Mouse (Mus musculus) MEL (cell line): ENCODE data around the gene Ankrd54. TPM values are rescaled to one million over a fixed set of nuclear protein-coding genes. Genes with fewer than 3 reads are reported as not detected.

ENCODE experiments used
- DNase-seq: peaks from one replicate; pipeline ENCODE4 v3.0.0; 2011; ENCODE audit warnings: low read depth, low spot score
- H3K27ac ChIP-seq: 2 replicates; pipeline ENCODE4 v1.5.1; 2012; ENCODE audit warnings: low read depth, mild to moderate bottlenecking, control low read depth, low read length, moderate library complexity; ENCODE audit not compliant: control insufficient read depth
- H3K27me3 ChIP-seq, 2 experiments: fragments of 150-350 bp in 1 of 2; sonication (generic) in 1 of 2; 2 replicates each; pipeline ENCODE4 v1.6.1; 2012; ENCODE audit warnings: low read length in 2 of 2, mild to moderate bottlenecking in 2 of 2, improper control_type of control experiment in 1 of 2, moderate library complexity in 1 of 2; ENCODE audit not compliant: insufficient read depth in 2 of 2, control insufficient read depth in 1 of 2
- H3K36me3 ChIP-seq, 2 experiments: 2 replicates each; pipeline ENCODE4 v1.6.1; 2012 to 2014; ENCODE audit warnings: low read length in 2 of 2, improper control_type of control experiment in 1 of 2, inconsistent platforms in 1 of 2, mild to moderate bottlenecking in 1 of 2; ENCODE audit not compliant: insufficient read depth in 2 of 2, control insufficient read depth in 1 of 2
- H3K4me1 ChIP-seq, 2 experiments: fragments of 150-350 bp in 1 of 2; sonication (generic) in 1 of 2; 2 replicates each; pipeline ENCODE4 v1.6.1; 2012; ENCODE audit warnings: low read length in 2 of 2, improper control_type of control experiment in 1 of 2, mild to moderate bottlenecking in 1 of 2; ENCODE audit not compliant: insufficient read depth in 2 of 2, control insufficient read depth in 1 of 2
- H3K4me3 ChIP-seq, 2 experiments: fragments of 150-350 bp in 1 of 2; sonication (generic) in 1 of 2; 2 replicates each; pipeline ENCODE4 v1.5.1; 2012; ENCODE audit warnings: low read depth in 2 of 2, low read length in 2 of 2, mild to moderate bottlenecking in 2 of 2, moderate library complexity in 2 of 2, control low read depth in 1 of 2, improper control_type of control experiment in 1 of 2; ENCODE audit not compliant: control insufficient read depth in 1 of 2, insufficient read depth in 1 of 2
- H3K79me2 ChIP-seq: 2 replicates; pipeline ENCODE4 v1.6.1; 2012; ENCODE audit warnings: mild to moderate bottlenecking, low read length, moderate library complexity; ENCODE audit not compliant: control insufficient read depth, poor library complexity, insufficient read depth
- H3K9ac ChIP-seq: 2 replicates; pipeline ENCODE4 v1.6.1; 2012; ENCODE audit warnings: low read depth, mild to moderate bottlenecking, control low read depth, low read length, moderate library complexity; ENCODE audit not compliant: control insufficient read depth, poor library complexity, severe bottlenecking
- H3K9me3 ChIP-seq: fragments of 150-350 bp; sonication (generic); replicated peaks from 2 replicates; pipeline ENCODE4 v1.6.1; 2012; ENCODE audit warnings: mild to moderate bottlenecking, low read length, improper control_type of control experiment, moderate library complexity; ENCODE audit not compliant: insufficient read depth
- BHLHE40 ChIP-seq: IDR thresholded peaks from 2 replicates; pipeline ENCODE4 v1.6.1; 2012; ENCODE audit warnings: low read depth, mild to moderate bottlenecking, inconsistent platforms, low read length, improper control_type of control experiment, borderline replicate concordance
- CHD2 ChIP-seq: IDR thresholded peaks from 2 replicates; pipeline ENCODE4 v1.6.1; 2011; ENCODE audit warnings: low read length, improper control_type of control experiment
- CTCF ChIP-seq, 3 experiments: IDR thresholded peaks in 2 of 3; conservative IDR thresholded peaks in 1 of 3; 2 replicates each; pipeline ENCODE4 v1.5.1; 2011 to 2012; ENCODE audit warnings: low read length in 3 of 3, low read depth in 2 of 3, mild to moderate bottlenecking in 2 of 3, improper control_type of control experiment in 1 of 3, inconsistent platforms in 1 of 3, mixed read lengths in 1 of 3, moderate library complexity in 1 of 3; ENCODE audit not compliant: control insufficient read depth in 1 of 3, insufficient read depth in 1 of 3, poor library complexity in 1 of 3, severe bottlenecking in 1 of 3
- E2F4 ChIP-seq: IDR thresholded peaks from 2 replicates; pipeline ENCODE4 v1.6.1; 2011; ENCODE audit warnings: low read depth, low read length, improper control_type of control experiment, borderline replicate concordance
- ELF1 ChIP-seq: IDR thresholded peaks from 2 replicates; pipeline ENCODE4 v1.6.1; 2014; ENCODE audit warnings: low read depth, mild to moderate bottlenecking, inconsistent platforms, low read length, improper control_type of control experiment, moderate library complexity
- EP300 ChIP-seq, 2 experiments: IDR thresholded peaks; 2 replicates each; pipeline ENCODE4 v1.6.1; 2011; ENCODE audit warnings: improper control_type of control experiment in 2 of 2, low read length in 2 of 2, low read depth in 1 of 2, mild to moderate bottlenecking in 1 of 2
- ETS1 ChIP-seq: IDR thresholded peaks from 2 replicates; pipeline ENCODE4 v1.6.1; 2012; ENCODE audit warnings: low read depth, mild to moderate bottlenecking, inconsistent platforms, low read length, improper control_type of control experiment, moderate library complexity
- GABPA ChIP-seq: IDR thresholded peaks from 2 replicates; pipeline ENCODE4 v1.6.1; 2012; ENCODE audit warnings: low read depth, mild to moderate bottlenecking, inconsistent platforms, low read length, improper control_type of control experiment, moderate library complexity
- JUND ChIP-seq: IDR thresholded peaks from 2 replicates; pipeline ENCODE4 v1.6.1; 2011; ENCODE audit warnings: low read depth, mild to moderate bottlenecking, improper control_type of control experiment, low read length
- KAT2A ChIP-seq: conservative IDR thresholded peaks from 2 replicates; pipeline ENCODE4 v1.6.1; 2012; ENCODE audit warnings: low read depth, low read length, improper control_type of control experiment, inconsistent platforms
- MAFK ChIP-seq: IDR thresholded peaks from 2 replicates; pipeline ENCODE4 v1.6.1; 2011; ENCODE audit warnings: low read depth, mild to moderate bottlenecking, low read length, improper control_type of control experiment, borderline replicate concordance
- MAX ChIP-seq: IDR thresholded peaks from 2 replicates; pipeline ENCODE4 v1.6.1; 2011; ENCODE audit warnings: low read length, improper control_type of control experiment
- MAZ ChIP-seq: IDR thresholded peaks from 2 replicates; pipeline ENCODE4 v1.6.1; 2012; ENCODE audit warnings: low read depth, mild to moderate bottlenecking, inconsistent platforms, low read length, improper control_type of control experiment
- MEF2A ChIP-seq: IDR thresholded peaks from 2 replicates; pipeline ENCODE4 v1.6.1; 2014; ENCODE audit warnings: low read depth, mild to moderate bottlenecking, inconsistent platforms, low read length, improper control_type of control experiment; ENCODE audit not compliant: poor library complexity, insufficient replicate concordance, severe bottlenecking; ENCODE audit errors: extremely low read depth
- MXI1 ChIP-seq: IDR thresholded peaks from 2 replicates; pipeline ENCODE4 v1.6.1; 2011; ENCODE audit warnings: mild to moderate bottlenecking, low read depth, low read length, improper control_type of control experiment
- MYB ChIP-seq: IDR thresholded peaks from 2 replicates; pipeline ENCODE4 v1.6.1; 2011; ENCODE audit warnings: mild to moderate bottlenecking, low read depth, low read length, improper control_type of control experiment
- MYC ChIP-seq: IDR thresholded peaks from 2 replicates; pipeline ENCODE4 v1.6.1; 2011; ENCODE audit warnings: low read depth, mild to moderate bottlenecking, low read length, improper control_type of control experiment, moderate library complexity
- NELFE ChIP-seq: IDR thresholded peaks from 2 replicates; pipeline ENCODE4 v1.6.1; 2011; ENCODE audit warnings: low read depth, low read length, improper control_type of control experiment
- NRF1 ChIP-seq: IDR thresholded peaks from 2 replicates; pipeline ENCODE4 v1.6.1; 2014; ENCODE audit warnings: low read depth, mild to moderate bottlenecking, inconsistent platforms, low read length, improper control_type of control experiment, moderate library complexity; ENCODE audit not compliant: poor library complexity, insufficient read depth, severe bottlenecking
- POLR2A ChIP-seq, 2 experiments: IDR thresholded peaks; 2 replicates each; pipeline ENCODE4 v1.6.1; 2011 to 2012; ENCODE audit warnings: low read length in 2 of 2, mild to moderate bottlenecking in 2 of 2, control low read depth in 1 of 2, improper control_type of control experiment in 1 of 2, low read depth in 1 of 2, moderate library complexity in 1 of 2; ENCODE audit not compliant: control insufficient read depth in 1 of 2, insufficient read depth in 1 of 2, poor library complexity in 1 of 2
- POLR2AphosphoS2 ChIP-seq: IDR thresholded peaks from 2 replicates; pipeline ENCODE4 v1.6.1; 2011; ENCODE audit warnings: low read length, improper control_type of control experiment
- POLR2AphosphoS5 ChIP-seq: IDR thresholded peaks from 2 replicates; pipeline ENCODE4 v1.6.1; 2012; ENCODE audit warnings: low read depth, borderline replicate concordance, mild to moderate bottlenecking, inconsistent platforms, low read length, moderate library complexity, mixed read lengths
- RCOR1 ChIP-seq: IDR thresholded peaks from 2 replicates; pipeline ENCODE4 v1.6.1; 2012; ENCODE audit warnings: low read depth, mild to moderate bottlenecking, inconsistent platforms, low read length, improper control_type of control experiment
- SIN3A ChIP-seq: IDR thresholded peaks from 2 replicates; pipeline ENCODE4 v1.6.1; 2012; ENCODE audit warnings: low read length, improper control_type of control experiment, inconsistent platforms
- TBP ChIP-seq: IDR thresholded peaks from 2 replicates; pipeline ENCODE4 v1.8.0; 2011; ENCODE audit warnings: low read depth, low read length, improper control_type of control experiment
- UBTF ChIP-seq: IDR thresholded peaks from 2 replicates; pipeline ENCODE4 v1.6.1; 2012; ENCODE audit warnings: low read depth, mild to moderate bottlenecking, inconsistent platforms, low read length, improper control_type of control experiment, moderate library complexity, borderline replicate concordance; ENCODE audit not compliant: insufficient read depth
- USF1 ChIP-seq: IDR thresholded peaks from 2 replicates; pipeline ENCODE4 v1.6.1; 2014; ENCODE audit warnings: low read depth, mild to moderate bottlenecking, inconsistent platforms, low read length, improper control_type of control experiment, moderate library complexity
- USF2 ChIP-seq, 2 experiments: IDR thresholded peaks; 2 replicates each; pipeline ENCODE4 v1.6.1; 2011 to 2012; ENCODE audit warnings: improper control_type of control experiment in 2 of 2, low read length in 2 of 2, borderline replicate concordance in 1 of 2, inconsistent platforms in 1 of 2, low read depth in 1 of 2, mild to moderate bottlenecking in 1 of 2; ENCODE audit not compliant: insufficient read depth in 1 of 2
- ZC3H11A ChIP-seq: IDR thresholded peaks from 2 replicates; pipeline ENCODE4 v1.6.1; 2012; ENCODE audit warnings: low read depth, mild to moderate bottlenecking, inconsistent platforms, low read length, improper control_type of control experiment
- ZKSCAN1 ChIP-seq: IDR thresholded peaks from 2 replicates; pipeline ENCODE4 v1.6.1; 2012; ENCODE audit warnings: low read depth, mild to moderate bottlenecking, inconsistent platforms, low read length, improper control_type of control experiment, moderate library complexity
- ZNF384 ChIP-seq: IDR thresholded peaks from 2 replicates; pipeline ENCODE4 v1.6.1; 2012; ENCODE audit warnings: low read depth, mild to moderate bottlenecking, inconsistent platforms, low read length, improper control_type of control experiment
- polyA plus RNA-seq, 2 experiments: library from polyadenylated mRNA; stranded (reverse) in 1 of 2; unstranded in 1 of 2; fragments of >175 nt in 1 of 2; fragments of >200 nt in 1 of 2; gene quantifications; 2 replicates each; pipeline versions ENCODE4 v1.2.1 to v1.2.4; 2012; ENCODE audit warnings: low replicate concordance in 2 of 2, low read depth in 1 of 2; ENCODE audit not compliant: insufficient read length in 2 of 2, insufficient read depth in 1 of 2, missing spikeins in 1 of 2
- total RNA-seq: library from RNA; depleted of rRNA; stranded (reverse); fragments of 300-350 nt; gene quantifications from 2 replicates; pipeline ENCODE4 v1.2.3, GENCODE M21; 2012

The Ankrd54 gene
- total and polyA plus RNA-seq, 3 experiments = 42.3 to 62.2 TPM; not detected in 1

GRCm38 (mm10) chr15:79028823-79029484 is 33.7 kb downstream of the Ankrd54 start (continued):
- no peak for TF ChIP-seq ETS1
- no peak for TF ChIP-seq EP300 (IDR thresholded peaks at IDR 0.05; ENCODE audit: low read depth in 1 of 2, low read length in 2 of 2)
- peak; percentile 16; the same call in 1 of the 2 replicates for TF ChIP-seq MAX
- no peak for TF ChIP-seq MAFK
- 0 out of 2 replicates have a peak, but pooled peaks have one; percentile 4 for TF ChIP-seq MXI1
- no peak for TF ChIP-seq CTCF (IDR thresholded peaks at IDR 0.05 in 2 of 3, conservative IDR thresholded peaks at IDR 0.05 in 1 of 3; ENCODE audit: control insufficient read depth in 1 of 3, insufficient read depth in 1 of 3, low read depth in 2 of 3, low read length in 3 of 3, poor library complexity in 1 of 3, severe bottlenecking in 1 of 3)
- TF ChIP-seq ZNF384 = no peak
- no peak for TF ChIP-seq KAT2A
- TF ChIP-seq USF2 (IDR thresholded peaks at IDR 0.05; ENCODE audit: borderline replicate concordance in 1 of 2, insufficient read depth in 1 of 2, low read depth in 1 of 2, low read length in 2 of 2) = no peak
- TF ChIP-seq POLR2AphosphoS5 = no peak

DNA sequence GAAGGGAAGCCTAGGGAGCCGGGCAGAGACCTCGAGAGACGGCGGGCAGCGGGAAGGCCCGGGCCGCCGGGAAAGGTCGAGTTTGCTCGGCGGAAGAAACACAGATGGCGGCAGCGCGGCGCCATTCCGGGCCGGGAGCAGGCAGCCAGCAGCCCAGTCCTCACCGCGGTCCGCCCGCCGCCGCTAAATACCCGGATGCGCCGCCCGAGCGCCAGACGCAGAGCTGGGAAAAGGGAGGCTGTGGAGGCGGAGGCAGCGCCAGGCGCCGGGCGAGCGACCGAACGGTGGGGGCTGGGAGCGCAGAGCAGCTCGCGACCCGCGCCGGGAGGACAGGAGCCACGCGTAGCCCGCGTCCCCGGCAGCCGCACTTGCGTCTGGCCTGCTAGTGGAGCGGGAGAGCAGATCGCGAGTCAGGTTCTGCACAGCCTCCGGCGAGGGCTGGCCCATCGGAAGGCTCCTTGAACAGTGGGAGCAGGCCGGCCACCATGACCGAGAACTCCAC is 34.4 kb downstream of the Ankrd54 start, which contains the start of gene H1f0:
H1f0 (plus strand) TSS at position 214 of the 502 bp plus-strand sequence.
- DNase-seq = peak; percentile 89
- H3K79me2 ChIP-seq = peaks cover 7% of the 10 kb centered on the region; the same call in 1 of the 2 replicates
- H3K4me3 ChIP-seq = peak within 1 kb of the TSS; percentile 58 to 75
- H3K4me1 ChIP-seq = peaks cover 0 to 17% of the 10 kb centered on the region in 2 experiments; a peak in 2 of 4 replicates
- no peaks in the 10 kb centered on the region for H3K9me3 ChIP-seq
- peak within 1 kb of the TSS; percentile 89 for H3K9ac ChIP-seq
- H3K27me3 ChIP-seq = no peaks in the 10 kb centered on the region; a peak in 1 of 4 replicates
- H3K36me3 ChIP-seq = peaks cover 0 to 6% of the 10 kb centered on the region in 2 experiments; a peak in 1 of 4 replicates
- H3K27ac ChIP-seq = peak within 1 kb of the TSS; percentile 34
- TF ChIP-seq MEF2A (no peak), E2F4 (no peak), GABPA (no peak), ELF1 (0 out of 2 replicates have a peak, but pooled peaks have one; percentile 57), POLR2AphosphoS5 (no peak), CTCF (IDR thresholded peaks at IDR 0.05 in 2 of 3, conservative IDR thresholded peaks at IDR 0.05 in 1 of 3; ENCODE audit: control insufficient read depth in 1 of 3, insufficient read depth in 1 of 3, low read depth in 2 of 3, low read length in 3 of 3, poor library complexity in 1 of 3, severe bottlenecking in 1 of 3) (no peak), UBTF (peak; percentile 88; the same call in 1 of the 2 replicates), BHLHE40 (no peak), NRF1 (no peak), NELFE (peak; percentile 81), ZKSCAN1 (no peak), MAZ (no peak), SIN3A (no peak; the same call in 1 of the 2 replicates), MYB (no peak), MXI1 (peak; percentile 51), TBP (0 out of 2 replicates have a peak, but pooled peaks have one; percentile 59), JUND (no peak), POLR2AphosphoS2 (peak; percentile 64; the same call in 1 of the 2 replicates), ETS1 (0 out of 2 replicates have a peak, but pooled peaks have one; percentile 50), POLR2A (IDR thresholded peaks at IDR 0.05; ENCODE audit: control insufficient read depth in 1 of 2, insufficient read depth in 1 of 2, low read depth in 1 of 2, low read length in 2 of 2, poor library complexity in 1 of 2) (peak; percentile 56 to 61; a peak in 3 of 4 replicates), MAFK (no peak), EP300 (IDR thresholded peaks at IDR 0.05; ENCODE audit: low read depth in 1 of 2, low read length in 2 of 2) (0 out of 4 replicates have a peak, but pooled peaks of 1 of the 2 experiments have one; percentile 17), MYC (0 out of 2 replicates have a peak, but pooled peaks have one; percentile 11), CHD2 (no peak), USF1 (no peak), ZC3H11A (no peak), RCOR1 (no peak)
